Mouse (Mus musculus): Measurements from ENCODE around the gene Itprip.
A peak's percentile ranks its signal among the peaks of the same experiment; 100 is the strongest.

The Itprip gene

DNA sequence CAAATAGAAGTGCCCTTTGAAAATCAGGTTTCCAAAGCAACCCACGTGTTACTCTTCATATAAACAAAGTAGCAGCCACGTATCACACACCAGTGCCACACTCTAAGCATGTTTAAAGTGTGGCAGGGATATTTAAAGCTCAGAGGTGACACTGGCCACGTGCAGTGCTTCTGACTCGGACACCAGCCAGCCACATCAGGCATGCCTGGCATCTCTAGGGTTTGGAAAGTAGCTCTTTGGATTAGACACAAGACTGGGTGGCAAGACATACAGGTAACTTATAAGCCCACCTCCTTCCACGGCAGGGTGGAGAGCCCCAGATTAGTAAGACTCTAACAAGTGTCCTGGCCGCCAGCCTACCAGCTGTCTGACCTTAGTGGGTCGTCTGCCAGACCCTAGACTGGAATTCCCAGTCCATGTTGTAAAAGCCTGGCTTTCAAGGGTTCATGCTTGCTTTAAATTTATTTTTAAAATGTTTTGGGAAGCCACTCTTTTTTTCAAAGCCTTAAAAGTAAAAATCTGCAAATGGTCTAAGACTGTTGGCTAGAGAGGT, 33.8 kb downstream of the Itprip start:
- no peak for DNase-seq (ENCODE audit: low spot score)

DNA sequence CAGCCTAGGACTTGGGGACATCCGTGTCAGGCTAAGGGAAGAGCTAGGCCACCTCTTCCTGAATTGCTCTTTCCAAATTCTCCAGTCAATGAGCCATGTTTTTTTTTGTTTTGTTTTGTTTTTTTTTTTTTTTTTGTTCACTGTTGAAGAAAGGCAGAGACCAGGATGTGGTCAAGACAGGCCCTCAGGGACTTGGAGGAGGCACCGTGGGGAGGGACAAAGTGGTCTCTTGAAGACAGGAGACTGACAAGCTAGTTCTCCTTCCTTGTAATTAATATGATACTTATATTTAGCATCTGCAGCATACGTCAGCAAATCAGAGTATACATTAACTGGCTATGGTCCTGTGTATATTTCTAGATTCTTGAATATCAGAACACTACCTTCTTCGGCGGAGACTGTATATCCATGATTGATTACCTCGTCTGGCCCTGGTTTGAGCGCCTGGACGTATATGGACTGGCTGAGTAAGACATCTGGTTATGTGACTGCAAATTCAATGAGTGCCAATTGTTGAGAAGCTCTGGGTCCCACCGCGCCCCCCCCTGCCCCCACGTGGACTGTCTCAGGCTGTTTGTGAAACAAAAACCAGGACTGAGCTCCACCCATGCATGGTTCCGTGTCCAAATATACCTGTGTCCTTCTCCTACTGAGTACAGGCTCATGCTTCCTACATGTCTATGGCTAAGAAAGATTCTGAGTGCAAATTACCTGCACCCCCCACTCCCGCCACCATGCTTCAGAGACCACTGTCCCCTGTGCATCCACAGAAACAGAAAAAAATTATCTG, 34.6 kb downstream of the Itprip start:
- DNase-seq (ENCODE audit: low spot score) = no peak

DNA sequence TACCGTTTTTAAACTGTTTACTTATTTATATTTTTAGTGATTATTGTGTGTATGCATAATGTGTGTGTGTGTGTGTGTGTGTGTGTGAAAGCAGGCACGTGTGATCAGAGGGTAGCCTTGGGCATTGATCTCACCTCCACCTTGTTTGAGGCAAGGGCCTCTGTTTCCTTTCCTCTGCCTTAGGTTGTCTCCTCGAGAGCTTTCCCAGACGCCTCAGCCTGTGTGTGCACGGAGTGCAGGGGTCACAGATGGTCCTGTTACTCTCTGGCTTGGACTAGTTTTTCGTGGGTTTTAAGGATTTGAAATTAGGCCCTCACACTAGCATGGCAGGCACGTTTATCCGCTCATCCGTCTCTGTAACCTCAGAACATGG, 36.2 kb downstream of the Itprip start:
- DNase-seq (ENCODE audit: low spot score) = no peak

DNA sequence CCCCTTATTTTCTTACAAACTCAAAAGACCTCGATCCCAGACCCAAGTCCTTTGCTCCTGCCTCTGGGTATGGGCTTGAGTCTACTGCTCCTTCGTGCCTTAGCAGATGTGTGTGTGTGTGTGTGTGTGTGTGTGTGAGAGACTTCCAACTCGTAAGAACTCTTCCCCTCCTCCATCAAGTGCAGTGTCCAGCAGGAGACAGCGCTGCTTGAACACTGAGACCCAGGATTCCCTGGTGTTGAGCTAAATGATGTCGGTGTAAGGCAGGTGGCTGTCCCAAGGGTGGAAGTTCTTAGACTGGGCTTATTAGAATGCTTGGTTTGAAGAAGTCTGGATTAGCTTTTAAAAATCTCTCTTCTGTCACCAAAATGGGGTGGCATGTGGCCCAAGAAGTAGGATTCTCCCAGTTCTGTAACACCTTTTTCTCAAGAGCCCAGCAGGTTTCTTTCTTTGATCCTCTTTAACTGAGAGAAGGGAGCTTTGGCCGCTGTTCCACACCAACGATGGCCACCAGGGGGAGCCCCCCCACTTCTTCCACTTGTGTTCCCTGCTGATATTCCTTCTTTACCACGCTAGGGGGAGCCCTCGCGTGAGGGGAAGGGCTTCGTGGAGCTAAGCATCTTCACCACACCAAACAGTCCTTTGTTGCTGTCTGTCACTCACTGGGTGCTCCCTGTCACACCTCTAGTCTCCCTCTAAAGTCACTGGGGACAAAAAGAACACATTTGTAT, 36.8 kb downstream of the Itprip start:
- peak; percentile 83 for DNase-seq (ENCODE audit: low spot score)

DNA sequence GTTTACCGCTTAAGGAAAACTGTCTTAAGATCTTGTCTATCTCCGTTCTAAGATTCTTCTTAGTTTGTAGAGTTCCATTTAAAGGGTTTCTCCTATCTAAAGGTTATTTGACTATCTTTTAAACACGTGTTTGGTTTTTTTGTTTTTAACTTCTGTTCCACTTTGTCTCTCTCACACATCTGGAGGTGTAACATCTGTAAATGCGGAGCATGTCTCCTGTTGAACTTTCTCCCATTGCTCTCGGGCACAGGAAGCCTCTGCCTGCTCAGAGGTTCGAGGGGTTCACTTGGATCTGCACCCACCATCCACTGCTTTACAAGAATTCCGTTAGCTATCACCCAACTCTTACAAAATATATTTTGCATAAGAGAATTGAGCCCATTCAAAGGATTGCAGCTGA, 37.6 kb downstream of the Itprip start:
- no peak for DNase-seq (ENCODE audit: low spot score)

DNA sequence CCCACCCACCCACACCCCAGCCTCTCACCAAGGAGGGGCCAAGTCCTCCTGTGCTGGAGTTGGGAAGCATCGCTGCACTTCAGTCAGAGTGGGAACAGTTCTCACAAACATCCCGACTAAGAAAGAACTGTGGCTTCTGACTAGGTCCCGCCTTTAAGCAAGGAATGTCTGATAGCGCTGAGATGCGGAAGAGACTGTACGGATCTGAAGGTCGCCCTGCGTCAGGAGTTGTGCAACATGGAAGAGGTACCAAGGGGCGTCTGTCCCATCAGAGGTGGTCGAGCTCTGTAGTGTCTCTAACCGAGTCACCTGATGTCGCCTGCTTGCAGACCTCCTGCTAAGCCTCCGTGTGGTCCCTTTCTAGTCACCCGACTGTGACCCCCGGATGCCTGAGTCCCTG, 42.8 kb downstream of the Itprip start:
- no peak for DNase-seq (ENCODE audit: low spot score)

DNA sequence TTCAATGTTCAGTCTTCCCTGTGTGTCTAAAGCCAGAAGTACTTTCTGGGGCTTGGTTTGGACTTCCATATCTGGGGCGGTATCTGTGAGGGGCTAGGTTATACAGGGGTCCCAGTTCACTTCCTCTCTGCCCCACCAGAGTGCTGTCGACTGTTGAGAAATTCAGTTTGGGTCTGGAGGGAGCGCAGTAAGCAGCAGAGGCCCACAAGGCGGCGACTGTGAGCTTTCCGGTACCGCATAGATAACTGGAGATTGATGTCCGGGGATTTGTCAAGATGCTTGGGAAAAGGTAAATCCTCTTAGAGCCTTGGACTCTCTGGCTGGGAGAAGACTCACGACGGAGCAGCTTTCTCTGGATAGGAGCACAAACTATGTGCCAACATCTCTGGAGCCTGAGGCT, 47.6 kb downstream of the Itprip start:
- no peak for DNase-seq (ENCODE audit: low spot score)

DNA sequence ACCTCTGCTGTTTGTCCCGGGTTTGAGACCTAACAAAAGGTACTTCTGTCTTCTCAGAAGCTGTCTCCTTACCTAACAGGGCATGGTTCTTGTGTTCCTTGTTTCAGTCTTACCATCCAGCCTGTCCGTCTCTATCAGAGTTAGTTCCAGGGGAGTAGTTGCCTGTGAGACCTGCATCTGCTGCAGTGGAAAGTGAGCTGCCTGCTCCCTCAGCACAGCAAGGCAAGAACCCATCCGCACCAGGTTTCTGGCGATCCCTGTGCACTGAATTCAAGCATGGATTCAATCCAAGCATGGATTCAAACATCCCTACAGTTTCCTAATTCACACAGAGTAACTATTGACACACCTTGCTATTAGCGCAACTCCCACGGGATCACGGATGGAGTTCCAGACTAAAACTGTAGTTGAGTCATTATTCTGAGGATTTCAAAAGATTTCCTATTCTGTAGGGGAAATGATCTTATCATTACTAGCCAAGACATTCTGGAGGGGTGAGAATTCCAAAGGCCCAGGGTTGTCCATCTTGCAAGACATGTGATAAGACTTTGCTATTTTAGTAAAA, 48.9 kb downstream of the Itprip start:
- DNase-seq (ENCODE audit: low spot score) = no peak

DNA sequence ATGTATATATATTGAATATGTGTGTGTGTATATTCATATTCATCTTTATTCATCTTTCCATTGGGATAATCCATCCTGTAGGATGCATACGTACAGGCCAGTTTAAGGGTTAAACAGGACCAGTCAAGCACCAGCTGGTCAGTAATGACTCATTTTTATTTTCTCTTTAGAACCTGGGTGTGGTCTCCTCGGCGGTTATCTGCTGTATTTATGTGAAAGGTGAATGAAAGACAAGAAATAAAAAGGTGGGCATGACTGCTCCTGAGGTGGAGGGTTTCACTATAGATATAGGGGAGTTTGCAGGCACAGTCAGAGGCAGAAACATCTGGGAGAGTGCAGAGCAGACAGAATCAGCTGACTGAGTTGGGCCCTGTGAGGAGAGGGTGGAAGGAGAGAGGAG, 49.6 kb downstream of the Itprip start:
- DNase-seq (ENCODE audit: low spot score) = no peak

DNA sequence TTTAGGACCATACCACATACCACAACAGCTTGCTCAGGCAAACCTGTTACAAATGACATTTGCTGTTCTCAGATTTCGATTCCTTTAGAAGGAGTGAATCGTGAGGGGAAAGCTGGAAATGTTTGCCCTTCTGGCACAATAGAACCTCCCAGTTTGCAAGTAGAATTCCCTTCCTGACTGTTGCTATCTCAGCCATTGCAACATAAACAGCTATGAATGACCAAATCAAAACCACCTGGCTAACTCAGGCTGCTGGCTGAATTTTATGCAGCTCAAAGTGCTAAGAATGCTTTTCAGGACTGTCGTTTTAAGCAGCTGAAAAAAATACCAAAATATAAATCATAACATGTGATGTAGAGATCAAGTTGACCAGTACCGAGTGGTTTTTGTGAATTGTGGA, 50.1 kb downstream of the Itprip start:
- DNase-seq (ENCODE audit: low spot score) = no peak

DNA sequence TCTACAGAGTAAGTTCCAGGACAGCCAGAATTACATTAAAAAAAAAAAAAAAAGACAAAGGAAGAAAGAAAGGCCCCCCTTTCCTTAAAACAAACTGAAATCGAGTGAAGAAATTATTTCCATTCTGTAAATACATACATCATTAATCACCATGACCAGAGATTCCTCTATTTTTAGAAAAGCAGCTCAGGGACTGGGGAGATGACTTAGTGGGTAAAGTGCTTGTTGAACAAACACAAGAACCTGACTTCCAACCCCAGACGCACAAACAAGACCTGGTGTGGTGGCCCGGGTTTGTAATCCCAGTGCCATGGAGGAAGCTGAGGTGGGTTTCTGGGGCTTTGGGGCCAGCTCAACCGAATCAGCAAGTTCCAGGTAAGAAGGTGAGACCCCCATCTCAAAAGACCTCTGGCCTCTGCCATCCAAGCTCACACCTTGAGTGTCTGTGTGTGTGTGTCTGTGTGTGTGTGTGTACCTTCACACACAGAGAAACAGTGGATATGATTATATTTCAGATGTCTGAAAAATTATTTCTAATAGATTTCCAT, 51.4 kb downstream of the Itprip start:
- DNase-seq (ENCODE audit: low spot score) = no peak

DNA sequence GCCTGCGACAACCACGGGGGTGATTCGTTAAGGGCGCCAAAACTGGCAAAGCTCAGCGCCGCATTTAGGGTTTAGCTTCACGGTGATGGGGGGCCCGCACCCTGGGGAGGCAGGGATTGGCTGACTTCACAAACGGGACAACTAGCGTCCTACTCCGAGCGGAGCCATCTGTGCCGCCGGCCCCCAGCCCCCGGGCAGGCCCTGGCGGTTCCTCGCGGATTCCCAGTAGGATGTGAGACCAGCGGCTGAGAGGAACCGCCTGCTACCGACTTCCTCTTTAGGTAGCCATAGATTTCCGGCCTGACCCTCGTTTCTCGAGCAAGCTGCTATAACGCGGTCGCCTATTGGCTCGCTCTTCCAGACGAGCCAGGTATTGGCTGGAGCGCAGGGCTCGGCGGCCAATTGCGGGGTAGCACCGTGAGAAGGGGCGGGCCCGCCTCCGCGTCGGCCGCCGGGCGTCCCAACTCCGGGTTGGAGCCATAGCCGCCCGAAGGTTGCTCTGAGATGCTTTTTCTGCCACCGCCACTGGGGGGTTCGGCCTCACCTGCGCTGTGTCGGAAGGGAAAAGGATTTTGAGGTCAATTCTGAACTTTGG, 53.6 kb downstream of the Itprip start, which contains the start of gene Gsto2:
Gene Gsto2 (plus strand): TSS at position 182 of the 595 bp plus-strand sequence.
- peak; percentile 88 for DNase-seq (ENCODE audit: low spot score)

DNA sequence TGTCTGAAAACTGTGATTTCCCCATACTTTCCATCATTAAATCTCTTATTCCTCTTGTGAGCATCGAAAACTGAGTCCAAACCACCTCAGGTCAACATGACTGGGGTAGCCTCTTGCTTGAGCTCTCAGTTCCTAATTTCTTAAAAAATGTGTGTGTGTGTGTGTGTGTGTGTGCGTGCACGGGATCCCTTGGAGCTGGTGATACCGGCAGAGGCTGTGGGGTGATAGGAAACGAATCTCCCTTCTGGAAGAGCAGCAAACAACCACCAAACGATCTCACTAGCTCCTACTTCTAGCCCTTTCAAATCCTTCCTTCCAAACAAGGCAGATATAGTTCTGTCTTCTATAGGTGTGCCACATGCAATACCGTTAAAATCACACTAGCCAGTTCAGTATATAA, 54.4 kb downstream of the Itprip start:
- no peak for DNase-seq (ENCODE audit: low spot score)

DNA sequence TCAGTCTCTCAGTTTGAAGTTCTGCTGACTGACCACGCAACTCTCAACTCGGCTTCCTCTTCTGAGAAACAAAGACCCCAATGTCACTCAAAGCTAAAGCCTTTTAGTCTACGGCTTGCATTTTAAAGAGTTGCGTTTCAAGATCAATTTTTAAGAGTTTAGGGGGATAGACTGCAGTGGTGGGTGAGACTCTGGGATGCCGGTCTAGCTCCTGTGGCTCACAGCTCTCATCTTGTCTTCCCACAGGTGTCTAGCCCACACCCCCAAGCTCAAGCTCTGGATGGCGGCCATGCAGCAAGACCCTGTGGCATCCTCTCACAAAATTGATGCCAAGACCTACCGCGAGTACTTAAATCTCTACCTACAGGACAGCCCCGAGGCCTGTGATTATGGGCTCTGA, 55.0 kb downstream of the Itprip start:
- no peak for DNase-seq (ENCODE audit: low spot score)

DNA sequence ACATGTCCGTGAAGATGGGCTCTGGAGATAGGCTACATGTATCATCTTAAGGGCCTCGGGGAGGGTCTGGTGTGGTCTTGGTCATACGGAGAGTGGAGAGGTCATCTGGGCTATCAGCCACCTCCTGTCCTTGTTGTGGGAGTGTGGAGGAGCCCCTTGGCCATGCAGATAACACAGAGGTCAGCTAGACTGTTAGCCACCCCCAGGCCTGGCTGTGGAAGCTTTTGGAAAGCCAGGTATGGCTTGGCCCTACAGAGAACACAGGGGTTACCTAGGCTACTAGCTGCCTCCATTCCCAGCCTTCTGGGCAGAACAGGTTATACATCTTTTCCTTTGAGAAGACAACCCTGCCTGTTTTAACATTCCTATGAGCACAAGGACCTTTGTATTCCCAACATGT, 56.5 kb downstream of the Itprip start:
- no peak for DNase-seq (ENCODE audit: low spot score)

DNA sequence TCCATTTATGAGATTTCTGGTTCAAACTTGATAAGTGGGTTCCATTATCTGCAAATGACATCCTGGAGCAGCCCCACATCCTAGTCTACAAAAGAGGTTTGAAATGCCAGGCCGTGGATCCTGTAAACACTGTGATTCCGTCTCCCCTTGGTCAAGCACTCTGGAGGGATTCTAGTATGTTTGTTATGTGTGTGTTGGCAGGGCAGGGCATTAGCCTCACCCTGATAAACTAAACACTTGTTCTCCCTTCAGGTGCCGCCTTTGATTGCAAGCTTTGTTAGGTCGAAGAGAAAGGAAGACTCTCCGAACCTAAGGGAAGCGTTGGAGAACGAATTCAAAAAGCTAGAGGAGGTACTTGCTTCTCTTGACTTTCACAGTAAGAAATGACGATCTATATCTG, 59.9 kb downstream of the Itprip start:
- DNase-seq (ENCODE audit: low spot score) = no peak

DNA sequence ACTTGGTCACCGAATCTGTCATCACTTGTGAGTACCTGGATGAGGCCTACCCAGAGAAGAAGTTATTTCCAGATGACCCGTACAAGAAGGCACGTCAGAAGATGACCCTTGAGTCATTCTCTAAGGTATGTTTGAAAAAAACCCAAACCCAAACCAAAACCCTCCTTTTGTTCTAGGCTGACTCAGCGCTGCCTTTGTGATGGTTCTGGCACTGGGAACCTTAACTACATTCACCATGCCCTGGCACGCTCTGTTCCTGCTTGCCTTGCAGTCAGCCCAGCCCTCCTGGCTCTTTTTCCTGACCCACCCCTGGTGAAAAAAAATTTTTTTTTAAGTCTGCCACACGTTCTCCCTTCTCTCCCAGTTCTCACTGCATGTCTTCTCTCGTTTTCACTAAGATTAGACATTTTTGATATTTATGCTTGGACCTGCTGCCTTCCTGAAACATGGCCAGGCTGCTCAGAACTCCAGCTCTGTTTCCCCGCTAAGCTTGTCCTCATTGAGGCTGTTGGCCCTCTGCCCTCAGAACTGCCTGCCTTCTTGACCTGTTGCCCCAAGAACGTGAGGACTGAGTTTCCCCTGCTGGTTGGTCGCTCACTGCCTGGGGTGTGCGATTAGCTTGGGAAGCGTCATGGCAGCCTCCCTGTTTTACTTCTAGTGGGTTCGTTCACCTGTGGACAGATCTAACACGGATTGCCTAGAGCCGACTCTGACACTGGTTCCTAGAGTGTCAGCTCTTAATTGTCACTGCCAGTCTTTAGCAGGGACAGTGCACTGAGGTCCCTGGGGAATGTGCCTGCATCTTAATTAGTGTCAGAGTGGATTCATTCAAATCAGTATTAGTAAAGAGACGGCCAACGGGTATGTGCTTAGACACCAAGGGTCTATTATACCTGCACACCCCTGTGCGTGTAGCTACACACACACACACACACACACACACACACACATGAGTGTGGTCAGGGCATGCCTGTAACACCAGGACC, 60.8 kb downstream of the Itprip start:
- no peak for DNase-seq (ENCODE audit: low spot score)

DNA sequence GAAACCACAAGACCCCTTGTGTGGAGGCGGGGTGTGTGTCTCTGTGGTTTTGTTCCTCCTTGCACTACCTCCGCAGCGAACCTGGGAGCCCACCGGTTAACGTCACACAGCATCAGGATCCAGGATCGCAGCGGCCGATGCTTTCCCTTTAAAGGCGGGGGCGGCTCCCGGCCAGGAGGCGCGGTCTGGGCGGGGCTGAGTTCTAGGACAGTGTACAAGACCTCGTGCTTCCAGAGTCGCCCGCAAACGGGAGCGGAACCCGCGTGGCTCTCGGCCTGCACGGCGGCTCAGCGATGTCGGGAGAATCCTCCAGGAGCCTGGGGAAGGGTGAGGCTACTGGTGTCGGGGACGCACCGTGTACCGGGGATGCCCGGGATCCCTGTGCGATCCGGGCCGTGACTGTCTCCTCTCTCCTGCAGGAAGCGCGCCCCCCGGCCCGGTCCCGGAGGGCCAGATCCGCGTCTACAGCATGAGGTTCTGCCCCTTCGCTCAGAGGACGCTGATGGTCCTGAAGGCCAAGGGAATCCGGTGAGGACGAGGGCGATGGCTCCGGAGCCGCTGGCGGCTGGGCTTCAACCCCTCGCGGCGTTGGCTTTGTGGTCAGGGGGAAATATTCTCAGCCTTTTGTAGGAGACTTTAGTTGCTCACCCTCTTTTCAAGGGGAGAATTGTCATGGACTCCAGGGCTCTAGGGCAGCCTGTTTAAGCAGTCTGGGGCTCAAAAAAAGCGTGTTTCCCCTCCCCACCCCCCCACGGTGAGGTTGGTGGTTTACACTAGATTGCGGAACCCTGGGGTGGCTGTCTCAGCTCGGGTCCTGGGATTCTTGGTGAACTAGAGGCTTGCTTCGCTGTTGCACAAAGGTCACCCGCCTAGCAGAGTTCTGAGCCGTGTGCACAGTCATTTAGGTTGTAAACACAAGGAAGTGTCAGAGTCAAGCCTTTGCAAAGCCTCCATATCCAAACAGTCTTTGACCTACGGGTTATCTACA, 64.0 kb downstream of the Itprip start, which contains the start of gene Gsto1:
Gene Gsto1 (plus strand): TSS at position 175 of the 988 bp plus-strand sequence.
- peak; percentile 63 for DNase-seq (ENCODE audit: low spot score)

DNA sequence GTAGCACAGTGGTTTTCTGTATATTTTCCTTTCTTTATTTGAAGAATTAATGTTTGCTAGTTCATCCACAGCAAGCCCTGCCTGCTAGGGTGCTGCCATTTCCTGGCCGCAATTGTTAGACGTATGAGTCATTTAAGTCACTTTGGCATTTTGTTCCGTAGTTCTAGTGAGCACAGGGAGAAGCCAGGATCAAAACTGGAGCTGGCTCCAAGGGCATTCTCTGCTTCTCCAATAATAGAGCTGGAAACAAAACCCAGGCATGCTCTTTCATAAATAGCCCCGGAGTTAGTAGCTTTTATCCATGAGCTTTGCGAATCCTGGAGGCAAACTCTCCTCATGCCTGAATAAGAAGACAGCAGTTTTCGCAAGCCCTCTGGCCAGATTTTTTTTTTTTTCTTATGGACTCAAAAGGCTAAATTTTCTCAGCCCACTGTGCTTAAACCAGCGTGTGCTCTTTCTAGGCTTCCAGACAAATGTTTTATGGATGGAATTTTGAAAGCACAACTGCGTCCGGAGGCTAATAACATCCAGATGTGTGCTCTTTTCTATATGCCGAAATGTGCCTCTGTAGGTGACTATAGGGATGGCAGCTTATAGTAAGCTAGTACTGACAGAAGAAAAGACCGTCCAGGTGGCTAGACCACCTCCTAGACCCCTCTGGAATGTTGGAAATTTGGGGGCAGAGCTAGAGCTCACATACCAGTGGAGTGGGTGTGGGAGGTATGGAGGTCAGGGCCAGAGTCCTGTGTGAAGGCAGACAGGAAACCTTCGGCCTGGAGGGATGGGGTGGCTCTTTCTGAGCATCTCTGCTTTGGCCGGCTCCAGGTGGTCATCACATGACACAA, 64.9 kb downstream of the Itprip start:
- DNase-seq (ENCODE audit: low spot score) = no peak
